Mouse (Mus musculus) left cerebral cortex, postnatal 36 days (tissue): ENCODE measurements around the gene Gm28539. TPM values are rescaled to one million over a fixed set of nuclear protein-coding genes. Genes with fewer than 3 reads are reported as not detected.
"Not testable (repeated sequence)": the region's sequence is repeated elsewhere in the genome, so short reads cannot be mapped to it uniquely, and the experiment has no call there.

Experiments
- DNase-seq, 2 experiments: peaks; one replicate each; pipeline ENCODE4 v3.0.0; 2021 to 2022; ENCODE audit warnings: low spot score in 2 of 2, mixed read lengths in 1 of 2
- intact Hi-C: fragments of 180-260 bp; cut with DNase I; formaldehyde crosslinking; loops from one replicate; pipeline ENCODE4 v1.15.1; 2025
- total RNA-seq, 2 experiments: library from RNA; stranded (reverse); gene quantifications; 2 replicates each; pipeline ENCODE4 v1.2.3; 2021

Gene Gm28539
- total RNA-seq, 2 experiments from 2014 or later, result 8.5 to 9.9 TPM

GRCm38 (mm10) chr16:18938321-18939082, 102.1 kb downstream of the Gm28539 start:
- DNase-seq, result no peak
- intact Hi-C loops, result no loop called here

GRCm38 (mm10) chr16:18943906-18944305, 107.5 kb downstream of the Gm28539 start:
- intact Hi-C loops, result no loop called here

DNA sequence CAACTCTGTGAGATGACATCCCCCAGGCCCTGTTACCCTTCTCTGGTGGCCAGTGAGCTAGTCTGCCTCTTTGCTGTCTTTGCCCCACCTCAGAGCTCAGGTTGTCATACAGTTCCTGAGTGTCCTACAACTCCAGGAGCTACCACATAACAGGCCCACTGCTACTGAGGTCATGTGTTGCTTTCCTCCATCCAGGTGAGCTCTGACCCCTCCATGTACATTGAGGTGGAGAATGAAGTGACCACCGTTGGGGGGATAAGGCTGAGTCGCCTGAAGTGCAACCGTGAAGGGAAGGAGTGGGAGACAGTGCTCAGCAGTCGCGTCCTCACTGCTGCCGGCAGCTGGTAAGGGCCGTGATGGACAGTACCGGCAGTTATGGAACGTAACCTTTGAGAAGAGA, 112.6 kb downstream of the Gm28539 start:
- DNase-seq, result no peak
- intact Hi-C loops, result no loop called here

More at GRCm38 (mm10) chr16:18943906-18944305, 107.5 kb downstream of the Gm28539 start:
- no peak for DNase-seq

GRCm38 (mm10) chr16:18950351-18950750, 114.0 kb downstream of the Gm28539 start:
- intact Hi-C loops, result no loop called here
- DNase-seq, result no peak

DNA sequence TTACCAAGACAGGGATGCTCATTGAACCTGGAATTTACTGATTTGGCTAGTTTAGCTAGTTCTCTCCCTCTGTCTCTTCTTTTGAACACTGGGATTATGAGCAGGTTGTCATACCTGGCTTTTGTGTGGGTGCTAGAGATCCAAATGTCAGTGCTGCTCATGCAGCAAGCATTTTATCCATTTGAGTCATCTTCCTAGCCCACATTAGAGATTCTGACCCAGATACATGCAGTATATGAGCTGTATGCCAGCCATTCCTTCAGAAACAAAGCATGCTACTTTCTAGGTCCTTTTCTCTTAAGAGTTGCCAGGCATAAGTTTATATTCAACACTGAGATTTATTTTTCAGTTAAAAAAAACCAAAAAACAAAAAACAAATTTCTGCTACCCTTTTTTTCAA, 116.4 kb downstream of the Gm28539 start:
- intact Hi-C loops, result no loop called here
- DNase-seq, result no peak

GRCm38 (mm10) chr16:18955070-18955469, 118.7 kb downstream of the Gm28539 start:
- intact Hi-C loops, result no loop called here

GRCm38 (mm10) chr16:18963486-18963885, 127.1 kb downstream of the Gm28539 start:
- intact Hi-C loops, result no loop called here
- DNase-seq, result no peak

More at GRCm38 (mm10) chr16:18955070-18955469, 118.7 kb downstream of the Gm28539 start:
- DNase-seq, result no peak

GRCm38 (mm10) chr16:18969420-18970128, 133.2 kb downstream of the Gm28539 start:
- intact Hi-C loops, result no loop called here
- no peak for DNase-seq

GRCm38 (mm10) chr16:18970837-18971236, 134.5 kb downstream of the Gm28539 start:
- DNase-seq, result no peak
- intact Hi-C loops, result no loop called here

DNA sequence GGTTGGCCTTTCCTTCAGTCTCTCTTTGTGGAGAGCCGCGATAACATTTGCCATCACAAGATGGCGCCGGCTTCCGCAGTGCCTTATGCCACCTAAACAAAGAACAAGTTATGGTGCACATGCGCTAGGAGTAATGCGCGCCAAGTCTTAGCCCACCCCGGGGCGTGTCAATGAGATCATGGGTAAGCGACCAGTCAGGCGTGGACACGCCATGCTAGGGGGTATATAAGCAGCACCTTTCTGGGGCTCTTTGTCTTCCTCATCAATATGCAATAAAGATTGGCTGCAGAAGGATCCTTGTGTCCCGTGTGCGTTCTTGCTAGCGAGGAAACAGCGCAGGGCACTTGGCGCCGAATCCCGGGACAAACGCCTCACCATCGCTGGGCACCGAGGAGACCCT, 139.3 kb downstream of the Gm28539 start:
- intact Hi-C loops, DNase-seq: not testable (repeated sequence)

GRCm38 (mm10) chr16:18976315-18976714, 139.9 kb downstream of the Gm28539 start:
- intact Hi-C loops, result no loop called here
- no peak for DNase-seq

DNA sequence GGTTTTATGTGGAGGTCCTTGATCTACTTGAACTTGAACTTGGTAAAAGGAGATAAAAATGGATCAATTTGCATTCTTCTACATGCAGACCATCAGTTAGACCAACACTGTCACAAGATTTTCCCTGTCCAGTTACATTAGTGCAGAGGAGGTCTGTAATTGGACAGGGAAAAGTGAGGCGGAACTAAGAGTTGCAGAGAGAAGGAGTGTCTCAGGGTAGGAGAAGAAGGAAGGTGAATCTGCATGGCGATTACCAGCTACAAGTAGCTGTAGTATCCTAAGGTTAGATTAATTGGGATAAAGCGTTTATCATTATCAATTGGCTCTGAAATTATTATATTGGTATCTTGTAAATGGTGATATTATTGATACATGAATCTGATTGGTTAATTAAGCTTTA, 150.0 kb downstream of the Gm28539 start:
- no peak for DNase-seq
- intact Hi-C loops, result no loop called here

DNA sequence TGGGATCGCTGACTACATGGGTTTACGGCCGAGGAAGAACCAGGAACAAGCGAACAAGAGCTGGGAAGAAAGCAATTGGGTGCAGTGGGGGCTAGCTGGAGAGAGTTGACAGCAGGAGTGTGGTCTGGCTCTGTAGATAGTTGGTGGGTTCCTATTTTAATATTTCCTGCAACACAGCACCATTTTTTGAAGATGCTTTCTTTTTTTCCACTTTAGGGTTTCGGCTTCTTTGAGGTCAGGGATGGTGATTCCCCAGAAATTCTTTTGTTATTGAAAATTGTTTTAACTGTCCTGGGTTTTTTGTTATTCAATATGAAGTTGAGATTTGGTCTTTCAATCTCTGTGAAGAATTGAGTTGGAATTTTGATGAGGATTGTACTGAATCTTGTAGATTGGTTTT, 150.5 kb downstream of the Gm28539 start:
- intact Hi-C loops, result no loop called here
- DNase-seq, result no peak

DNA sequence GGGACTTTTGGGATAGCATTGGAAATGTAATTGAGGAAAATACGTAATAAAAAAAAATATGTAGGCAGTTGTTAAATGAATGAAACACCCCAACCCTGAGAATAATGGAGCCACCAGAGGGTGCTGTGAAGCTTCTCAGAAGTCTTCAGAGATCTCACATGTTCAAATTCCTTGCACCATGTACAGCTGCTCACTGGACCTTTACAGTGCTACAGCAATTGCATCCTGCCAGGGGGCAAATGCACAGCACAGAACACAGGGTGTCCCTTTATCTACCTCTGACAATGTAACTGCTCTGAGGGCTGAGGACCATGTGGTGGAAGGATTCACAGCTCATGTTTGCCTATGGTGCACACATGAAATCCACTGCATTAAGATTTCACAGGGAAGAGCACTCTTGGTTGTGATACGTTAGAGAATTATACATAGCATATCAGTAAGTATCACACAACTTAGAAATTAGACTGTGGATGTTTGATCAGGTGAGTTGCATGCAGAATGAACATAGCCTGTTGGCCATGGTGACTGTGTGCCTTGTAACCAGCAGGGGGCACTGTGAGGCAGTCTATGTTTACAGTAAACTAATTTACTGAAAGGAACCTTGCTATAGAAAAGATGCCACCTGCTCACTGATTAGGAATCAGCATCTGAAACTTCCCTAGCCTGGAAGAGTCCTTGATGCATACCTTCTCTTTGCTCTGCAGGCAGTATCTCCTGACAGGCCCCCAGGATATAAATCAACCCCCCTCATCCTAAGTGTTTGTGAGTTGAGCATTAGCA, 166.4 kb downstream of the Gm28539 start:
- intact Hi-C loops, result loop anchor here (10.0 kb wide), 1 partner anchor 152 kb away; no protein-coding TSS in a partner anchor
- DNase-seq, result not testable (repeated sequence)

DNA sequence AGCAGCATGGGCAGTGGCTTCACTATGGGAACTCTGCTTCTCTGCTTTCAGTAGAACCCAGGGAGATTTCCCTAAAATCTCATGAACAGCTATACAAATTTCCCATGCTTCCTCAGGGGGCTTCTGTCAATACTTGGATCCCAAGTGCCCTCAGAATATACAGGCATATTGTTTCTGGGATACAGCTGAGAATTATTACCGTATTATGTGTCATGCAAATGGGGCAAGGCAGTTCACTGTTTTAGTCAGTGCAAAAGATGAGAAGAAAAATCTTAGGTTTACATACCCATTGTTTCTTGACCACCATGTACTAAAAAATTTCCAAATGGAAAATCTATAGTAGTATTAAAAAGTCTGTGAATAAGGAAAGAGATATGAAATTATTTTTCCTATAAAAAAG, 167.4 kb downstream of the Gm28539 start:
- no peak for DNase-seq
- intact Hi-C loops, result loop anchor here (10.0 kb wide), 1 partner anchor 151 kb away; no protein-coding TSS in a partner anchor

GRCm38 (mm10) chr16:19005298-19005697, 168.9 kb downstream of the Gm28539 start:
- intact Hi-C loops, result loop anchor here (10.0 kb wide), 1 partner anchor 150 kb away; no protein-coding TSS in a partner anchor
- no peak for DNase-seq
